9 mouse cellular contexts compared by ENCODE assay signal in the genomic region with DNA sequence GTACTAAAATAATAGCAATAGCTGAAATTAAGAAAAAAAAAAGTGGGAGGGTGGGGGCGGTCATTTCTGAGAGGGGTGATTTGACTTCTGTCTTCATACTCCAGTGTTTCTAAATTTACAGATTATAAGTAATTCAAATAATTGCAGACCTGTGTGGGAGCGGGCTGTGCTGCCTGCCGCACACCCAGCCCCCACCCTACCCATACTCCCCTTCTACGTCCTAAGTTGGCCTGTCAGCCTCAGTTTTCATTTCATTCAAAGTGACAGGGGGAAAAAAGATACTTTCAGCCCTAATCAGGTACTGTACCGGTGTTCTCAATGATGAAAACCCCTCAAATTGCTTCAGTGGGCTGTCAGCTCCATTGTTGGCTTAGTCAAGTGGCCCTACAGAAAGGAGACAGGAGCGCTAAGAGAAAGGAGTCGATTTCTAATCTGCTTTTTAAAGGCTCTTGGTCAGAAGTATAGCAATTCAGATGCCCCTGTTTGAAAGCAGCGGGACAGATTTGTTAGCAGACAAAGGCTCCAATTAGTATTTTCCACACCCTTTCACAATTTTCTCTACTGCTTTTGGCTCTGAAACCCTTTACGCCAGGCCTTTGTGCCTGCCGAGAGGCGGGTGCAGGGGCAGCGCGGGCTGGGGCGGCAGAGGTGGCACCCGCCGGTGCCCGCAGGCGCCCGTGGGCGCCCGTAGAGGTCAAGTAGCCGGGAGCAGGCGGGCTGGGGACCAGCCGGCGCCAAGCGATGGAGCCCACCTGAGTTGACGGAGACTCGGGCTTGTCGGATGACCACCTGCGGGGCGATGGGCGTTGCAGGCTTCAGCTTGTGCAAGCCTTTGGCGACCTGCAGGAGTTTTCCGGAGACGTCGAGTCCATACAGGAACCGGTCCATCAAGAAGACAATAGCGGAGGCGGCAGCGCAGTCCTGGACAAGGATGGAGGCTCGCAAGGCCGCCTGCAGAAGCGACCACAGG.
DNase-seq lines count a peak whose midpoint lies in the region; ATAC-seq lines count a peak whose summit lies in the region.
"Had no signal": no experiment of that assay in that cellular context is flagged by ENCODE, and none has a peak within 500 bp of the region (broad histone marks: within the 10 kb centered on the region; RNA-seq: fewer than 3 reads in every experiment).

No protein-coding gene starts in this region.

- H3K36me3 ChIP-seq in heart, embryonic 16.5 days (ENCODE audit: control insufficient read depth, insufficient read depth): no peaks in the 10 kb centered on the region
- no peaks in the 10 kb centered on the region for H3K36me3 ChIP-seq in forebrain, embryonic 12.5 days (replicated peaks)
- H3K36me3 ChIP-seq in midbrain, embryonic 11.5 days (ENCODE audit: control insufficient read depth, insufficient read depth, low read length): no peaks in the 10 kb centered on the region

- no peak for ATAC-seq in heart, embryonic 16.5 days (replicated peaks; ENCODE audit: extremely low read depth, insufficient read depth, low FRiP score)
- peak; percentile 83 for ATAC-seq in forebrain, embryonic 12.5 days (ENCODE audit: low FRiP score)
- ATAC-seq in midbrain, embryonic 11.5 days (ENCODE audit: low FRiP score): peak; percentile 60
- ATAC-seq in activated CD4-positive, CD25-positive, alpha-beta regulatory T cell, adult 4 months: no peak

- H3K4me3 ChIP-seq in heart, embryonic 16.5 days (ENCODE audit: low read length): peak overlapping the region; percentile 24; the same call in 1 of the 2 replicates
- H3K4me3 ChIP-seq in forebrain, embryonic 12.5 days (replicated peaks): peak overlapping the region; percentile 29
- peak overlapping the region; percentile 24 for H3K4me3 ChIP-seq in midbrain, embryonic 11.5 days (ENCODE audit: low read depth, low read length)

- H3K4me1 ChIP-seq in heart, embryonic 16.5 days (ENCODE audit: control insufficient read depth, insufficient read depth, low read length): no peaks in the 10 kb centered on the region
- peaks cover 26% of the 10 kb centered on the region for H3K4me1 ChIP-seq in forebrain, embryonic 12.5 days
- H3K4me1 ChIP-seq in midbrain, embryonic 11.5 days (ENCODE audit: control insufficient read depth, insufficient read depth, low read length): peaks cover 10% of the 10 kb centered on the region

- 19% methylated on average over 43 of the region's 43 CpGs for WGBS in heart, embryonic 16.5 days
- WGBS in forebrain, embryonic 12.5 days: 2% methylated on average over 43 of the region's 43 CpGs
- WGBS in midbrain, embryonic 11.5 days: 6% methylated on average over 43 of the region's 43 CpGs

- no peak overlapping the region for H3K27ac ChIP-seq in heart, embryonic 16.5 days (ENCODE audit: low read length)
- peak overlapping the region; percentile 82 for H3K27ac ChIP-seq in forebrain, embryonic 12.5 days
- no peak overlapping the region for H3K27ac ChIP-seq in midbrain, embryonic 11.5 days (ENCODE audit: low read depth, low read length)

- peak overlapping the region; percentile 51 for H3K4me2 ChIP-seq in heart, embryonic 16.5 days (ENCODE audit: low read depth, low read length)
- peak overlapping the region; percentile 52 for H3K4me2 ChIP-seq in forebrain, embryonic 12.5 days
- peak overlapping the region; percentile 59 for H3K4me2 ChIP-seq in midbrain, embryonic 11.5 days

- no peak for DNase-seq in heart, postnatal 4 days
- DNase-seq in R1 (ENCODE audit: low read depth, low spot score): peak; percentile 54
- peak; percentile 91 for DNase-seq in midbrain, embryonic 11.5 days (ENCODE audit: low spot score, missing footprints)
- DNase-seq in adrenal gland, adult (ENCODE audit: inconsistent age in 2 of 2, low spot score in 1 of 2): no peak
- no peak for DNase-seq in spleen, postnatal 4 days (ENCODE audit: low spot score in 2 of 2)
- DNase-seq: cerebellum, adult 9-11 months had no signal

- peaks cover 18% of the 10 kb centered on the region for H3K27me3 ChIP-seq in heart, embryonic 16.5 days (ENCODE audit: control insufficient read depth, insufficient read depth, low read length)
- peaks cover 82% of the 10 kb centered on the region for H3K27me3 ChIP-seq in forebrain, embryonic 12.5 days
- H3K27me3 ChIP-seq in midbrain, embryonic 11.5 days (ENCODE audit: control insufficient read depth, insufficient read depth, low read length): peaks cover 22% of the 10 kb centered on the region

- H3K9ac ChIP-seq in heart, embryonic 16.5 days (ENCODE audit: low read length): no peak overlapping the region
- H3K9ac ChIP-seq in forebrain, embryonic 12.5 days: peak overlapping the region; percentile 55
- H3K9ac ChIP-seq in midbrain, embryonic 11.5 days (ENCODE audit: low read length): peak overlapping the region; percentile 63

- H3K9me3 ChIP-seq in heart, embryonic 16.5 days (replicated peaks; ENCODE audit: control insufficient read depth, low read length): no peaks in the 10 kb centered on the region
- no peaks in the 10 kb centered on the region for H3K9me3 ChIP-seq in forebrain, embryonic 12.5 days
- no peaks in the 10 kb centered on the region for H3K9me3 ChIP-seq in midbrain, embryonic 11.5 days (ENCODE audit: control insufficient read depth, low read length)

Comparison
In these comparisons a context has a peak if more than half of its experiments do, and no peak if none do; other contexts are left out.
1. ATAC-seq: peak in forebrain, embryonic 12.5 days (single experiment) and midbrain, embryonic 11.5 days (single experiment); none in heart, embryonic 16.5 days (single experiment) and activated CD4-positive, CD25-positive, alpha-beta regulatory T cell, adult 4 months (single experiment).
2. DNase-seq: peak in R1 (single experiment) and midbrain, embryonic 11.5 days (single experiment); none in heart, postnatal 4 days (single experiment), adrenal gland, adult (0 of 2) and spleen, postnatal 4 days (0 of 2).
3. Peak in every context shown above with its lines, with median percentiles within 50 percentile points of each other: H3K4me2 ChIP-seq and H3K4me3 ChIP-seq.